Mouse (Mus musculus) layer of hippocampus, postnatal 14 days (tissue): ENCODE data around the gene Urod. TPM values are rescaled to one million over a fixed set of nuclear protein-coding genes. Genes with fewer than 3 reads are reported as not detected.

ENCODE experiments used
- DNase-seq, 2 experiments: peaks; one replicate each; pipeline ENCODE4 v3.0.0; 2021 to 2022; ENCODE audit warnings: low spot score in 2 of 2, mixed read lengths in 1 of 2
- total RNA-seq, 2 experiments: library from RNA; stranded (reverse); gene quantifications; 2 replicates each; pipeline ENCODE4 v1.2.3; 2021

The Urod gene
- total RNA-seq, 2 experiments from 2014 or later, result 49.3 to 60.5 TPM

DNA sequence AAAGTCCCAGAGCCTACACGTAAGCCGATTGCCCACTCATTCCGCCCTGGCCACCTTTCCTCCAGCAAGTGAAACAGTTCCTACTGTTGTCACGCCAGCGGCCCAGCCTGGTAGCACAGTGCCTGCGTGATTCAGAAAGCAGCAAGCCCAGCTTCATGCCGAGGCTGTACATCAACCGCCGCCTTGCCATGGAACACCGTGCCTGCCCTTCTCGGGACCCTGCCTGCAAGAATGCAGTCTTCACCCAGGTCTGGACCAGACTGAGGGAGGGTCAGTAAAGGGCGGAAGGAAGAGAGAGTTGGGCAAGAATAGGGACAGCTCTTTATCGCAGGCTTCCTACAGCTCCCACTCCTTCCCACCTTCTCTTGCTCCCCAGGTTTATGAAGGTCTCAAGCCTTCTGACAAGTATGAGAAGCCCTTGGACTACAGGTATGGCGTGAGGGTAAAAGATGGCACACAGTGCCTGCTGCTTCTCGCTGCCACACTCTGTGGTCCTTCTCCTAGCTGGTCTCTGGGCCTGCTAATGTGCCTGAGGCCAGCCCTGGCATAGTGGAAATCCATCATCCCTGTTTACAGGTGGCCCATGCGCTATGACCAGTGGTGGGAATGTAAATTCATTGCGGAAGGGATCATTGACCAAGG lies 5.4 kb upstream of the Urod start:
- DNase-seq, result no peak

DNA sequence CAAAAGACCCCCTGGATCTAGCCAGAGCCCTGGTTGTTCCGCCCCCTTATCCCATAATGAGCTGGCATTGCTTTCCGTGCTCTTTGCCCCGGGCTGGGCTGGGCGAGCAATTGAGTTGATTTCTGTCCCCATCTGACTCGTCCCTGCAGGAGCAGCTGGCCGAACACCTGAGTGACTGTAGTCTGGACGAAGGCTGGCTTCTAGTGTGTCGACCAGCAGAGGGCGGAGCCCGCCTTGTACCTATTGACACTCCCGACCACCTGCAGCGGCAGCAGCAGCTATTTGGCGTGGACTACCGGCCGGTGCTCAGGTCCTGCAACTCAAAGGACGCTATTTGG lies 1.6 kb upstream of the Urod start:
- no peak for DNase-seq

DNA sequence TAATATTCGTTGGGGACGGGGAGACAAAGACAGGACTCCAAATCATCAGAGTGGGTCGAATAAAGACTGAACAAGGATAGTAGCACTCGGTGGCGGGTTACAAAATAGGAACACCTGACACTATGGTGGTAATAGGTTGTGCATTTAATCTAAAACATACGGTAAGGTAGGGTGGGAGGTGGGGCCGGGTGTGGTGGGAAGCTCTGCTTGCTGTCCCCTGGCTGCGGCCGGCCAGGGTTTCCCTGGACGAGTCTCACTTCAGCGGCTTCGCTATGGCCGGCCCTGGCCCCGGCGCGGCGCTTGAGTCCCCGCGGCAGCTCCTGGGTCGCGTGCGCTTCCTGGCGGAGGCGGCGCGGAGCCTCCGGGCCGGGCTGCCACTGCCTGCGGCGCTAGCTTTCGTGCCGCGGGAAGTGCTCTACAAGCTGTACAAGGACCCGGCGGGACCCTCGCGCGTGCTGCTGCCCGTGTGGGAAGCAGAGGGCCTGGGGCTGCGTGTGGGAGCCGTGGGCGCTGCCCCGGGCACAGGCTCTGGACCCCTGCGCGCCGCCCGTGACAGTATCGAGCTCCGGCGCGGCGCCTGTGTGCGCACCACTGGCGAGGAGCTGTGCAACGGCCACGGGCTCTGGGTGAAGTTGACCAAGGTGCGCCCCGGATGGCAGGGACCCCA lies 1.1 kb upstream of the Urod start, which contains the start of gene Hectd3:
Gene Hectd3 (plus strand): TSS at position 187 of the 667 bp plus-strand sequence.
- peak; percentile 49 to 59 for DNase-seq

DNA sequence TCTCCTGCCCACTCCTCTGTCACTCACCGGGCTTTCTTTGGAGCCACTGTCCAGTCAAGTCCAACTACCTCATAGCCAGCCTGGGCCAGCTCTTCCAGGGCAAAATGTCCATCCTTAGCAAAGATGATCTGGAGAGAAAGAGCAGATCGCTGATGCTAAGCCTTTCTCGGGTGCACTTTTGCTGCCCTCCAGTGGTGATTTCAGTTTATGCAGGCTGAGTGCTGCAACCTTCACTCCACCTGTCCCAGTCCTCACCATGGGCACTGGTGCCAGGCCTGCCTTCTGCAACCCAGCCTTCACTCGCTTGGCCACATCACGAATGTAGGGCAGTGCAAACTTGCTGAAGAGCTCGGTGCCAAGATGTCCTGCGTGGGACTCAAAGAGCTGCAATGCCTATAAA lies 2.8 kb downstream of the Urod start:
- peak; percentile 82 to 87 for DNase-seq

DNA sequence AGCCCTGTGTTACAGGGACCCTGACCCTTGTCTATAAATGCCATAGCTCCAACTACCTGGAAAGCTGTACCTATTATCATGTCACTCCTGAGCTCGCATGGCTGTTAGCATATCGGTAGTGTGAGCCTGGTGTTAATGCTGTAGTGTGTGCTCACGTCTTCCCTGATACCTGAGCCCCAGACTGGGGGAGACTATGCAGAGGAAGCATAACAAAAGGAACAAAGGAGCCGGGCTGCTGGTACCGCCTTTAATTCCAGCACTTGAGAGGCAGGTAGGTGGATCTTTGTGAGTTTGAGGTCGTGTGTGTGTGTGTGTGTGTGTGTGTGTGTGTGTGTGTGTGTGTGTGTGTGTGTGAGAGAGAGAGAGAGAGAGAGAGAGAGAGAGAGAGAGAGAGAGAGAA lies 4.5 kb downstream of the Urod start:
- no peak for DNase-seq

DNA sequence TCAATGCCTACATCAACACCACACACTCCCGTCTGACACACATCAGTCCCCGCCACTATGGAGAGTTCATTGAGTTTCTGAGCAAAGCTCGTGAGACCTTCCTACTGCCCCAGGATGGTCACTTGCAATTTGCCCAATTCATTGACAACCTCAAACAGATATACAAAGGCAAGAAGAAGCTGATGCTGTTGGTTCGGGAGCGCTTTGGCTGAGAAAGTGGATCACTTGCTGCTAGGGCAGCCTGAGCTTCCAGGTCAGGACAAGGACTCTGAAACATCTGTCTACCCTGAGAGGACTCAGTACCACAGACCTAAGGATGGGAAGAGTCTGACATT lies 7.1 kb downstream of the Urod start:
- DNase-seq, result no peak

DNA sequence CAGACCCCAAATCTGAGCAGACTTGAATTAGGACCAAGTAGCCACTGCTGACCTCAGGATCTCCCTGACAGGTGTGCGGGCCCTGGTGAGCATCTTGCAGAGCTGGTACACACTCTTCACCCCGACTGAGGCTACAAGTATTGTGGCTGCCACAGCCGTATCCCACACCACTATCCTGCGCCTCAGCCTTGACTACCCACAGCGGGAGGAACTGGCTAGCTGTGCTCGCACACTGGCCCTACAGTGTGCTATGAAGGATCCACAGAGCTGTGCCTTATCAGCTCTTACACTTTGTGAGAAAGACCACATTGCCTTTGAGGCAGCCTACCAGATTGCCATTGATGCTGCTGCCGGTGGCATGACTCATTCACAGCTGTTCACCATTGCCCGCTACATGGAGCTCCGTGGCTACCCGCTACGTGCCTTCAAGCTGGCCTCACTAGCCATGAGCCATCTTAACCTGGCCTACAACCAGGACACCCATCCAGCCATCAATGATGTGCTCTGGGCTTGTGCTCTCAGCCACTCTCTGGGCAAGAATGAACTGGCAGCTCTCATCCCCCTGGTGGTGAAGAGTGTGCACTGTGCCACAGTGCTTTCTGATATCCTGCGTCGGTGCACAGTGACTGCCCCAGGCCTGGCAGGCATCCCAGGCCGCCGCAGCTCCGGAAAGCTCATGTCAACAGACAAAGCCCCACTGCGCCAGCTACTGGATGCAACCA lies 7.7 kb downstream of the Urod start:
- peak; percentile 77 to 80 for DNase-seq

DNA sequence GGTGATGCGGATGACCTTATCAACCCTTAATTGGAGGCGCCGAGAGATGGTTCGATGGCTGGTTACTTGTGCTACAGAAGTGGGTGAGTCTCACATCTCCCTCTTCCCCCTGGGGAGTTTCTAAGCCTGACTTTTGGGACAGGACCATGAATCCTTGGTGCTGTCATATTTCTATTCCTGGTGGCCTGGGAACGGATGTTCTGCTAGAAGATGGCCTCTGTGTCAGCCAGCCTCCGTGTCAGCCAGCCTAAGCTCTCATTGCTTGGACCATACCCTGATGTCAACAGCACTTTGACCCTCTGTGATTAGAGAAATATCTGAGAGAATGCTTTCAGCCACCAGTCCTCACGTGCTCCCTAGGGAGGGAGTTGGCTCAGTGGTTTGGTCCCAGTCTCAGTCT lies 8.5 kb downstream of the Urod start:
- DNase-seq, result no peak

DNA sequence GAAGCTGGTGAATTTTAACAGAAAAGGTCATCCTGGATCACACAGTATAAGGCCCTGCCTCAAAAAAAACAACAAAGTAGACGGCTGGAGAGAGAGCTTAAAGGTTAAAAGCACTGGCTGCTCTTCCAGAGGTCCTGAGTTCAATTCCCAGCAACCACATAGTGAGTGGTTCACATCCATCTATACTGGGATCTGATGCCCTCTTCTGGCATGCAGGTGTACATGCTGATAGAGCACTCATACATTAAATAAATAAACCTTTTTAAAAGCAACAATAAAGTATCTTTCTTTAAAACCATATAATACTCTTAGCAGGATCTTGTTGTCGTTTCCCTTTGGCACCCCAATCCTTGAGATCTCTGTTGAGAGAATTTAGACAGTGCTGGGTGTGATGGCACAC lies 17.7 kb downstream of the Urod start:
- no peak for DNase-seq

DNA sequence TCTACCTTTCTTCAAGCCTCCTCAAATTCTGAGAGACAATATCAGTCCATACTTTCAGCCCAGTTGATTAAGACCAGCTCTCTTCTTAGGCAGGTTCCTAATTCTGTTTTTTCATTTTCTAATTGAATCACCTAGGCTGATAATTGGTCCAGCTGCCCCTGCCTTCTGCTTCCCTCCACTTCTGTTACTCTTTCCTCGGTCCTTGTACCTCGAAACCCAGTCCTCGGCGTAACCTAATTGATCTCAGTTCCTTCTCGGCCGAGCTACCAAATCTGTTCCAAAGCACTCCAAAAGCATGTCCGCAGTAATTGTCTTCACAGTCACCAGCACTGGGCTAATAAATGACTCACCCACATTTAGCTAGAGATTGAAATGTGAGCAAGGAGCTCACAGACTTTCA lies 39.3 kb downstream of the Urod start:
- DNase-seq, result no peak

DNA sequence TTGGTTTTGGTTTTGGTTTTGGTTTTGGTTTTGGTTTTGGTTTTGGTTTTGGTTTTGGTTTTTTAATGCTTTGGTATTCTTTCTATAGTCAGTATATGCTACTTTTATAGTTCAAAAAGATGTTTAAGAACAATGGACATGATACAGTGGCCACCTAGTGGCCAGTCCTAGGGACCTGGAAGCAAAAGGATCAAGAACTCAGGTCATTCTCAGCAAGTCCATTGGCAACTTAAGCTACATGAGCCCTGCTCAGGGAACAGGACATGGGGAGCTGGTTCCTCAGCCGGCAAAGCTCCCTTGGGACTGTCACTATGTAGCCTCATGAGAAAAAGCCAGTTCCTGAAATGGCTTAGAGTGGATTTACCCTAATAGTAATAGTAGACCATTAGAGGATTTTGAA lies 42.6 kb downstream of the Urod start:
- no peak for DNase-seq

DNA sequence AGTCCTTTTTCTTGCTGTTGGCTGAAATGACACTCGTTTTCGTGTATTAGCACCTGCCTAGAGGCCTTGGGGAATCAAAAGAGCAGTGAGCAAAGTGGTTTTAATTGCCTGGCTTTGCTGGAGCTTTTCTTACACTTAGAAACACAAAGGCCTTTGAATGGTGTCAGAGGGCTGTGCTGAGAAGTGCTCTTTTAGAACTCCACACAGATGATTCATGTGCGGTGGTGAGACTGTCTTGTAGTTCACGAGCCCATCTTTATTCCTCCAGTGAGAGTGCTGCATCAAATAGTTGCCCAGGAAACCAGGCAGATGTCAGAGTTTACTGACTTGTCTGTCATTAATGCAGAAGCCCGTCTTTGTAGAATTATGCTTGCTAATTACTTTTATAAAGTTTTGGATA lies 50.2 kb downstream of the Urod start:
- no peak for DNase-seq

DNA sequence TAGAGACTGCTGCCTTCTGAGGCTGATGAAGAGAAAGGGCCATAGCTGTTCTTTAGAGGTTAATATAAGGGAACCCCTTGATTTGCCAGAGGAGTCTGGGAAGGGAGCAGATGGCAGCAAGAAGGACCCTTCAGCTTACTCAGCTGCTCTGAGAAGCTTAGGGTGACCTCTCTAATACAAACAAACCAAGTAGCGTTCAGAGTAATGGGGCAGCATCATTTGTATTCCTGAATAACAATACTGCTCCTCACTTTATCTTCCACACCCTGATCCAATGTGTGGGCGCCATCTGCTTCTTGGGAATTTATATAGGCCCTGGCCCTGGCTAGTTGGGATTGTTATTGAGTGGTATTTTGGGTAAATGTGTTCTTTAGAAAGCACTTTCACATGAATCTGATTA lies 51.5 kb downstream of the Urod start:
- DNase-seq, result no peak

Other genes with a start within 250 kb of the Urod start
- 10 to 100 TPM; 12.2 to 13.8 TPM for gene Toe1, start 186.8 kb downstream of the Urod start, total RNA-seq
- 1 to 10 TPM; 2.6 to 3.4 TPM for gene Mutyh, start 186.7 kb downstream of the Urod start, total RNA-seq
- gene Hpdl, start 172.7 kb downstream of the Urod start, total RNA-seq, result 1 to 10 TPM; 3.3 to 3.7 TPM
- 10 to 100 TPM; 12.2 to 15.8 TPM for gene Zswim5, start 117.0 kb downstream of the Urod start, total RNA-seq
- 10 to 100 TPM; 43.4 to 43.5 TPM for gene Hectd3, start 904 bp upstream of the Urod start, total RNA-seq
- 10 to 100 TPM; 22.3 to 23.8 TPM for gene Eif2b3, start 25.0 kb upstream of the Urod start, total RNA-seq
- gene Ptch2, start 101.7 kb upstream of the Urod start, total RNA-seq, result 1 to 10 TPM; 1.9 to 3.6 TPM
- gene Btbd19, start 131.3 kb upstream of the Urod start, total RNA-seq, result 1 to 10 TPM; 9.4 to 9.9 TPM
- gene Tctex1d4, start 132.4 kb upstream of the Urod start, total RNA-seq, result 1 to 10 TPM in 1 of 2 experiments, under 1 TPM in 1; 0.95 to 2.3 TPM
- 10 to 100 TPM; 11.6 to 13.8 TPM for gene Plk3, start 139.6 kb upstream of the Urod start, total RNA-seq
- gene Rps8, start 161.8 kb upstream of the Urod start, total RNA-seq, result 100 to 1,000 TPM; 436 to 472 TPM
- gene Kif2c, start 188.2 kb upstream of the Urod start, total RNA-seq, result 1 to 10 TPM; 1.3 to 1.7 TPM